Mouse (Mus musculus): ENCODE measurements around the gene Rdh5. TPM values are rescaled to one million over a fixed set of nuclear protein-coding genes. Genes with fewer than 3 reads are reported as not detected.

Gene Rdh5
- polyA plus RNA-seq, 1 experiment from 2014 or later = 13.6 TPM

DNA sequence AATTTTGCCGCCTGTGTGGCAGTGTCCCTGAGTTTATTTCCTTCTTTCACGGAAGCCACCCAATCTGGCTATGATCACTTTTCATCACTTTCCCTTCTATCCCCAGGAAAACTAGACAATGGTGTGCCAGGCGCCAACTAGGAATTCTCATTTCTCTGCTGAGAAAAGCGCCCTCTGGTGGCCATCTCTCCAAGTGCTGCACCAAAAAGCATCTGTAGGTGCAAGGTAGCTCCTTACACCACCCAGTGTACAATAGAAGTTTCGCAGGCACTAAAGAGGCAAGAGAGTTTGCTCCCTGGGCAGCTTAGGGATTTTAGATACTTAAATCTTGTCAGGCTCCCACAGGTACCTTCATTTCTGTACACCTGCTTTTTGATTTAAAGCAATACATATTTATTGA, 9.5 kb downstream of the Rdh5 start:
- no peak overlapping the region for H3K4me3 ChIP-seq (ENCODE audit: low read depth, low read length)
- no peak overlapping the region for H3K9ac ChIP-seq (ENCODE audit: low read depth, low read length)
- no peaks in the 10 kb centered on the region for H3K27me3 ChIP-seq (ENCODE audit: control insufficient read depth, insufficient read depth, low read depth, low read length)
- no peak overlapping the region for H3K4me2 ChIP-seq (ENCODE audit: low read length)
- no peaks in the 10 kb centered on the region for H3K36me3 ChIP-seq (ENCODE audit: control insufficient read depth, insufficient read depth, low read length)
- H3K27ac ChIP-seq (ENCODE audit: low read length) = no peak overlapping the region
- ATAC-seq = peak; percentile 30; the same call in 1 of the 2 replicates
- WGBS = 7% methylated on average over 5 of the region's 5 CpGs
- H3K4me1 ChIP-seq (ENCODE audit: control insufficient read depth, insufficient read depth, low read length) = peaks cover 7% of the 10 kb centered on the region; the same call in 1 of the 2 replicates
- H3K9me3 ChIP-seq (replicated peaks; ENCODE audit: control insufficient read depth, low read length, poor library complexity, severe bottlenecking) = no peaks in the 10 kb centered on the region

DNA sequence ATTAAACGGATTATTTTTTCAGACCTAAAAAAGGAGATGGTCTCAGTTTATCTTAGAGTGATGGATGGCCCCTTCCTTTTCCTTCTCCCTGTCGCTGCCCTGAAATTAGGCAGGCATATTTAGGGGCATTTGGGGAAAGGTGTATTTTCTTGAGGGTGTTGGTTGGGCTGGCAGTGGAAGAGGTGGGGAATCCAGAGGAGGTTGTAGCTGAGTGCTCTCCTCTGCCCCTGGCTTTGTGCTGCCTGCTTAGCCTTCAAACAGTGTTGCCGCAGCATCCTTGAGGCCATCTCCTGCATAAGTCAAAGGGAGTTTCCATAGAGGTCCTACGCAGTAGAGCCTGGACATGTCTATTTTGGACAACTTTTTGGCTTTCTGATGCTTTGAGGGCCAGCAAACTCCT, 9.9 kb downstream of the Rdh5 start:
- peaks cover 7% of the 10 kb centered on the region; the same call in 1 of the 2 replicates for H3K4me1 ChIP-seq (ENCODE audit: control insufficient read depth, insufficient read depth, low read length)
- H3K36me3 ChIP-seq (ENCODE audit: control insufficient read depth, insufficient read depth, low read length) = no peaks in the 10 kb centered on the region
- no peak overlapping the region for H3K4me3 ChIP-seq (ENCODE audit: low read depth, low read length)
- no peak for ATAC-seq
- WGBS = 89% methylated on average over 4 of the region's 4 CpGs
- no peak overlapping the region for H3K4me2 ChIP-seq (ENCODE audit: low read length)
- H3K9ac ChIP-seq (ENCODE audit: low read depth, low read length) = no peak overlapping the region
- no peak overlapping the region for H3K27ac ChIP-seq (ENCODE audit: low read length)
- no peaks in the 10 kb centered on the region; the same call in 1 of the 2 replicates for H3K27me3 ChIP-seq (ENCODE audit: control insufficient read depth, insufficient read depth, low read depth, low read length)
- H3K9me3 ChIP-seq (replicated peaks; ENCODE audit: control insufficient read depth, low read length, poor library complexity, severe bottlenecking) = no peaks in the 10 kb centered on the region

DNA sequence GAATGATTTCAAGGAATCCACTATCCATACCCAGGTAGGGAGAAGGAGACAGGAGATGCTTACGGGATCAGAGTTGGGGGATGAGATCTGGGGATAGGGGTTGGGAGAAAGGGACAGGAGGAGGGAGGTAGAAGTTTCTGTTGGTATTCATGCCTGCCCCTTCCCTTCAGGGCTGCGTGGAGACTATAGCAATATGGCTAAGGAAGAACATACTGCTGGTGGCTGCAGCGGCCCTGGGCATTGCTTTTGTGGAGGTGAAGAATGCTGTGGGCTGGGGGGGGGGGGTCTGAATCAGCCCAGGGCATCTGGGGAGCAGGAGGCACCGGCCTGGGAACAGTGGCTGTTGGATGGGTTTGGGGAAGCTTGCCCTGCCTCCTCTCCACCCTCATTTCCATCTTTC, 10.4 kb downstream of the Rdh5 start:
- no peak overlapping the region for H3K9ac ChIP-seq (ENCODE audit: low read depth, low read length)
- no peaks in the 10 kb centered on the region for H3K36me3 ChIP-seq (ENCODE audit: control insufficient read depth, insufficient read depth, low read length)
- peaks cover 7% of the 10 kb centered on the region; the same call in 1 of the 2 replicates for H3K4me1 ChIP-seq (ENCODE audit: control insufficient read depth, insufficient read depth, low read length)
- no peak overlapping the region for H3K4me3 ChIP-seq (ENCODE audit: low read depth, low read length)
- ATAC-seq = no peak
- no peaks in the 10 kb centered on the region for H3K9me3 ChIP-seq (replicated peaks; ENCODE audit: control insufficient read depth, low read length, poor library complexity, severe bottlenecking)
- 88% methylated on average over 4 of the region's 4 CpGs for WGBS
- H3K4me2 ChIP-seq (ENCODE audit: low read length) = no peak overlapping the region
- H3K27ac ChIP-seq (ENCODE audit: low read length) = no peak overlapping the region
- H3K27me3 ChIP-seq (ENCODE audit: control insufficient read depth, insufficient read depth, low read depth, low read length) = no peaks in the 10 kb centered on the region; the same call in 1 of the 2 replicates

DNA sequence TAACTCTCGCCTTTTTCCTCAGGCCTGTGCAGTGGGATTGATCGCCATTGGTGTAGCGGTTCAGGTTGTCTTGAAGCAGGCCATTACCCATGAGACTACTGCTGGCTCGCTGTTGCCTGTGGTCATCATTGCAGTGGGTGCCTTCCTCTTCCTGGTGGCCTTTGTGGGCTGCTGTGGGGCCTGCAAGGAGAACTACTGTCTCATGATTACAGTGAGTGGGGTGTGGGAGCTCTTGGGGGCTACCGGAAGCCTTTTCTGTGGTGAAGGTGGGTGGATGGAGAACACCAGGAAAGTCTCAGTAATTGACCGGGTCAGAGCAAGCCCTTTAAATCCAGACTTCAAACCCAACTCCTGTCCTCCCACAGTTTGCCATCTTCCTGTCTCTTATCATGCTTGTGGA, 11.3 kb downstream of the Rdh5 start:
- Histone ChIP-seq H3K27me3 (ENCODE audit: control insufficient read depth, insufficient read depth, low read depth, low read length) (no peaks in the 10 kb centered on the region; the same call in 1 of the 2 replicates), H3K36me3 (ENCODE audit: control insufficient read depth, insufficient read depth, low read length) (no peaks in the 10 kb centered on the region), H3K4me3 (ENCODE audit: low read depth, low read length) (no peak overlapping the region), H3K4me1 (ENCODE audit: control insufficient read depth, insufficient read depth, low read length) (peaks cover 7% of the 10 kb centered on the region; the same call in 1 of the 2 replicates), H3K9ac (ENCODE audit: low read depth, low read length) (no peak overlapping the region), H3K4me2 (ENCODE audit: low read length) (peak overlapping the region; percentile 80; the same call in 1 of the 2 replicates), H3K9me3 (replicated peaks; ENCODE audit: control insufficient read depth, low read length, poor library complexity, severe bottlenecking) (no peaks in the 10 kb centered on the region), H3K27ac (ENCODE audit: low read length) (no peak overlapping the region)
- ATAC-seq = no peak
- WGBS = 97% methylated on average over 6 of the region's 6 CpGs

DNA sequence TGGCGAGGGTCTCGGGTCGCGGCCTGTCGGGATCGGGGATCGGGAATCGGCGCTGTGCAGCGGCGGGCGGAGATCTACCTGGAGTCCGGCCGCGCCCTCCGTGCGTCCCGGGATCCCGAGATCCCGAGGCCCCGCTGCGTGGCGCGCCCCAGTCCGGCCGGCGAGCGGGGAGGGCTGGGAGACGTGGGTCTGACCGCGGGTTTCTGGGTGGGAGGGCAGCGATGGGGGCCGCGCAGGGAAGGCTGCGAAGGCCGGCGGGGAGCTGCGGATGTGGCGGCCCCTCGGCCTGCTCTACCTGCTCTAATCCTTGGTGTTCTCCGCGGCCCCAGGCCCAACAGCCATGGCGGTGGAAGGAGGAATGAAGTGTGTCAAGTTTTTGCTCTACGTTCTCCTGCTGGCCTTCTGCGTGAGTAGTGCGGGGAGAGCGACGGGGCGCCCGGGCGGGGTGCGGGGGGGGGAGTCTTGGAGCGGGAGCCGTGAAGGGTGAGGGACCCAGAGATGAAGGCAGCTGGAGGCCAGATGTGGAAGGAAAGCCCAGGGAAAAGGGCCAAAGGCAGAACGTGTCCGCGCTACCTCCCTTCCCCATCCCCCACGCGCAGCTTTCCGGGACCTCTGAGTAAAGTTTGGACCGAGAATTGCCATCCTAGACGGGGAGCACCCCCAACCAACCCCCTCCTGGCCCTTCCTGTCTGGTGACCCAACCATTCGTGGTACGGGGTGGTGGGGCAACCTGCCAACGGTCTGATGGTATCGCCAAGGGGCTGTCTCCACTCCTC, 12.4 kb downstream of the Rdh5 start:
- Histone ChIP-seq H3K9me3 (replicated peaks; ENCODE audit: control insufficient read depth, low read length, poor library complexity, severe bottlenecking) (no peaks in the 10 kb centered on the region), H3K27ac (ENCODE audit: low read length) (peak overlapping the region; percentile 74), H3K4me1 (ENCODE audit: control insufficient read depth, insufficient read depth, low read length) (peaks cover 7% of the 10 kb centered on the region; the same call in 1 of the 2 replicates), H3K36me3 (ENCODE audit: control insufficient read depth, insufficient read depth, low read length) (no peaks in the 10 kb centered on the region), H3K27me3 (ENCODE audit: control insufficient read depth, insufficient read depth, low read depth, low read length) (no peaks in the 10 kb centered on the region; the same call in 1 of the 2 replicates), H3K9ac (ENCODE audit: low read depth, low read length) (peak overlapping the region; percentile 86), H3K4me2 (ENCODE audit: low read length) (peak overlapping the region; percentile 80), H3K4me3 (ENCODE audit: low read depth, low read length) (peak overlapping the region; percentile 67)
- peak; percentile 50 for ATAC-seq
- WGBS = 1% methylated on average over 48 of the region's 66 CpGs

DNA sequence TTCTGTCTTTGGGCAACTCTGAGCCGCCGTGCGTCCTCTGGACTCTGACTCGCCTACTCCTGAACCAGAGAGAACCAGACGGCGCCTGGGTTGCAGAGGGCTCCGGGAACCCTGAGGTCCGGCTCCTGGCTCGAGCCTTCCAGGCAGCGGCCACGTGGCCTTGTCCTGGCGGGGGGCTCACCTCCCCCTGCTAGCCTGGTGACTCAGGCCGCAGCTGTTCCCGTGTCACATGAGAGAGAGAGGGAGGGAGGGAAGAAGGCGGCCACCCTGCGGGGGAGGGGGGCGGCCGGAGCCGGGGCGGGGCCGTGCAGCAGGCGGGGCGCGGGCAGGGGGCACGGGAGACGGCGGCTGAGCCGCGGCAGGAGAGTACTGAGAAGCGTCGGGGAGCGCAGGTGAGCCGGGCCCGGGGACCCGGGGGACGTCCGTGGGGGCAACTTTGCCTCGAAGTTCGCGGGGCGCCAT, 13.1 kb downstream of the Rdh5 start:
- H3K9ac ChIP-seq (ENCODE audit: low read depth, low read length) = peak overlapping the region; percentile 86
- H3K4me3 ChIP-seq (ENCODE audit: low read depth, low read length) = peak overlapping the region; percentile 67
- H3K36me3 ChIP-seq (ENCODE audit: control insufficient read depth, insufficient read depth, low read length) = no peaks in the 10 kb centered on the region
- H3K4me1 ChIP-seq (ENCODE audit: control insufficient read depth, insufficient read depth, low read length) = peaks cover 7% of the 10 kb centered on the region; the same call in 1 of the 2 replicates
- ATAC-seq = peak; percentile 59
- no peaks in the 10 kb centered on the region; the same call in 1 of the 2 replicates for H3K27me3 ChIP-seq (ENCODE audit: control insufficient read depth, insufficient read depth, low read depth, low read length)
- WGBS = 0% methylated on average over 30 of the region's 41 CpGs
- no peaks in the 10 kb centered on the region for H3K9me3 ChIP-seq (replicated peaks; ENCODE audit: control insufficient read depth, low read length, poor library complexity, severe bottlenecking)
- H3K4me2 ChIP-seq (ENCODE audit: low read length) = peak overlapping the region; percentile 80
- H3K27ac ChIP-seq (ENCODE audit: low read length) = peak overlapping the region; percentile 74

DNA sequence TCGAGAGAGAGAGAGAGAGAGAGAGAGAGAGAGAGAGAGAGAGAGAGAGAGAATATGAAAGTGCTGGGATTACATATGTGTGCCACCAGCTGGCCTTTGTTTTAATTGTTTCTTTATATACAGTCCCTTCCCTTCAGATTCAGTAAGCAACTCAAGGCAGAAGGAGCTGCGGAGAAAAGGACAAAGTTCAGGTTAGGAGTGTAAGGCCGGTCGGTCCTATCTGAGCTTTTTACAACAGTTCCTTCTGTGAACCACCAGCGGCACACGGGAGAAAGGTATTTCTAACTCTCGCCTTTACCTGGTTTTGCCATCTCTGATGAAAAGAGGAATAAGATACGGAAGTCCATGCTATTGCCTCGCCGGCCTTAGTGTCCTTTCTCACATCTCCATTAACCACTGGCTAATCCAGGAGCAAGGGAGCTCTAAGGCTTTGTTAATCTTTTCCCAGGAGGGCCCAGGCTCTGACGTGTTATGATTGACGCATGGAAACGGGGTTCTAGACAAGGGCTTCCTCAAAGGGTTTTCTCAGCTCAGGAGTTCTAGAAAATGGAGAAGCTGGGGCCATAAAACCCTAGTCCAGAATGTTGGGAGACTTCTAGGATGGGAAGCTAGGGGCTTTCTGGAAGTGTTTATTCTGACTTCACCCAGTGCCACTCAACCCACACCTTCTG, 13.8 kb downstream of the Rdh5 start:
- 54% methylated on average over 13 of the region's 13 CpGs for WGBS
- no peaks in the 10 kb centered on the region for H3K9me3 ChIP-seq (replicated peaks; ENCODE audit: control insufficient read depth, low read length, poor library complexity, severe bottlenecking)
- peaks cover 7% of the 10 kb centered on the region; the same call in 1 of the 2 replicates for H3K4me1 ChIP-seq (ENCODE audit: control insufficient read depth, insufficient read depth, low read length)
- no peak overlapping the region for H3K27ac ChIP-seq (ENCODE audit: low read length)
- no peaks in the 10 kb centered on the region for H3K36me3 ChIP-seq (ENCODE audit: control insufficient read depth, insufficient read depth, low read length)
- peak overlapping the region; percentile 80 for H3K4me2 ChIP-seq (ENCODE audit: low read length)
- H3K9ac ChIP-seq (ENCODE audit: low read depth, low read length) = peak overlapping the region; percentile 86
- no peaks in the 10 kb centered on the region; the same call in 1 of the 2 replicates for H3K27me3 ChIP-seq (ENCODE audit: control insufficient read depth, insufficient read depth, low read depth, low read length)
- no peak for ATAC-seq
- H3K4me3 ChIP-seq (ENCODE audit: low read depth, low read length) = peak overlapping the region; percentile 67

DNA sequence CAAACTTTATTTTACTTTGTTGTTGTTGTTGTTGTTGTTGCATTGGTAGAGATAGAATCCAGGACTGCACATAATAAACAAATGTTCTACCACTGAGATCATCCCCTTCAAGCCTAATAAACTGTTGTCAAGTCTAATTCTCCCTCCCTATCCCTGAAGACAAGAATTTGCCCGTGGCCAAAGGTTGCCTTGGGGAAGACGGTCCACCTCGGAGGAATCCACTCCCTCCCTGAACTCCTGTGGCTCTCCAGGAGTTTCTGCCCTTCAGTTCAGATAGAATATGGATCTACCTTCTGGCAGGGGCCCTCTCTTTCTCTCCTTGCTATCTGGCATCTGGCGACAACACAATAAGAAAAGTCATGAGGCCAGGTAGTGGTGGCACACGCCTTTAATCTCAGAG, 17.9 kb downstream of the Rdh5 start:
- WGBS = 73% methylated on average over 5 of the region's 5 CpGs

More for the DNA sequence above, 17.9 kb downstream of the Rdh5 start:
- peaks cover 3% of the 10 kb centered on the region; the same call in 1 of the 2 replicates for H3K4me1 ChIP-seq (ENCODE audit: control insufficient read depth, insufficient read depth, low read length)
- H3K4me2 ChIP-seq (ENCODE audit: low read length) = no peak overlapping the region
- H3K27me3 ChIP-seq (ENCODE audit: control insufficient read depth, insufficient read depth, low read depth, low read length) = no peaks in the 10 kb centered on the region; the same call in 1 of the 2 replicates
- H3K9me3 ChIP-seq (replicated peaks; ENCODE audit: control insufficient read depth, low read length, poor library complexity, severe bottlenecking) = no peaks in the 10 kb centered on the region
- H3K4me3 ChIP-seq (ENCODE audit: low read depth, low read length) = no peak overlapping the region
- no peak for ATAC-seq
- H3K36me3 ChIP-seq (ENCODE audit: control insufficient read depth, insufficient read depth, low read length) = no peaks in the 10 kb centered on the region
- H3K27ac ChIP-seq (ENCODE audit: low read length) = no peak overlapping the region
- H3K9ac ChIP-seq (ENCODE audit: low read depth, low read length) = no peak overlapping the region

Data from midbrain, embryonic 16.5 days (tissue).